Mouse (Mus musculus) ES-Bruce4 (cell line): Measurements from ENCODE around the gene Platr17.
"Not testable (repeated sequence)": the region's sequence is repeated elsewhere in the genome, so short reads cannot be mapped to it uniquely, and the experiment has no call there.

Experiments
- CTCF ChIP-seq: IDR thresholded peaks from one replicate; pipeline ENCODE4 v1.8.1; 2011; ENCODE audit warnings: low read depth, low read length
- EP300 ChIP-seq: IDR thresholded peaks from 2 replicates; pipeline ENCODE4 v1.6.1; 2011; ENCODE audit warnings: low read depth, low read length; ENCODE audit not compliant: insufficient read depth

- TF ChIP-seq CTCF, EP300: not testable (repeated sequence)
Measured at GRCm38 (mm10) chr17:33873537-33873936, 31.4 kb upstream of the Platr17 start, which contains the start of gene Gm7029.
